Mouse (Mus musculus): Measurements from ENCODE around the gene Ifitm5. TPM values are rescaled to one million over a fixed set of nuclear protein-coding genes. Genes with fewer than 3 reads are reported as not detected.
A peak's percentile ranks its signal among the peaks of the same experiment; 100 is the strongest.
"Not testable (repeated sequence)": the region's sequence is repeated elsewhere in the genome, so short reads cannot be mapped to it uniquely, and the experiment has no call there.

Ifitm5 gene
- polyA plus RNA-seq, 1 experiment from 2014 or later = 1.6 TPM

DNA sequence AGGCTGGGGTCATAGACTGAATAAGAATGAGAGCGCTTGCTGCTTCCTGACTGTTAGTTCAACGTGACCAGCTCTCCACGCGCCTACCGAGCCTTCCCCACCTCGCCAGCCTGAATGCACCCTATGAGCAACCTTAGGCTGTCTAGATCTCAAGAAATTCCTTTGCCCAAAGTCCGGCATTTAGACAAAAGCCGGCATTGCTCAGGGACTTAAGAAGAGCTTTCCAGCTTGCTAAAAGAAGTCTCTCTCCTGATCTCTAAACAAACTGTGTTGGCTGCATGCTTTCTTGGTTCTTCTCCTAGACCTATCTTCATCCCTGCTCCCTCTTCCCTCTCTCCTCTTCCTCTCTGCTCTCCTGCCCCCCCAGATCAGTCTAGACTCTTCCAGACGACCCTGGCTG, 24.8 kb upstream of the Ifitm5 start:
- Histone ChIP-seq H3K36me3 (no peaks in the 10 kb centered on the region), H3K4me3 (no peak overlapping the region), H3K27ac (no peak overlapping the region), H3K4me2 (replicated peaks) (no peak overlapping the region), H3K9me3 (replicated peaks) (no peaks in the 10 kb centered on the region), H3K4me1 (no peaks in the 10 kb centered on the region), H3K9ac (no peak overlapping the region), H3K27me3 (peaks cover 10% of the 10 kb centered on the region)
- ATAC-seq (ENCODE audit: low FRiP score) = no peak
- 15% methylated on average over 9 of the region's 9 CpGs for WGBS

DNA sequence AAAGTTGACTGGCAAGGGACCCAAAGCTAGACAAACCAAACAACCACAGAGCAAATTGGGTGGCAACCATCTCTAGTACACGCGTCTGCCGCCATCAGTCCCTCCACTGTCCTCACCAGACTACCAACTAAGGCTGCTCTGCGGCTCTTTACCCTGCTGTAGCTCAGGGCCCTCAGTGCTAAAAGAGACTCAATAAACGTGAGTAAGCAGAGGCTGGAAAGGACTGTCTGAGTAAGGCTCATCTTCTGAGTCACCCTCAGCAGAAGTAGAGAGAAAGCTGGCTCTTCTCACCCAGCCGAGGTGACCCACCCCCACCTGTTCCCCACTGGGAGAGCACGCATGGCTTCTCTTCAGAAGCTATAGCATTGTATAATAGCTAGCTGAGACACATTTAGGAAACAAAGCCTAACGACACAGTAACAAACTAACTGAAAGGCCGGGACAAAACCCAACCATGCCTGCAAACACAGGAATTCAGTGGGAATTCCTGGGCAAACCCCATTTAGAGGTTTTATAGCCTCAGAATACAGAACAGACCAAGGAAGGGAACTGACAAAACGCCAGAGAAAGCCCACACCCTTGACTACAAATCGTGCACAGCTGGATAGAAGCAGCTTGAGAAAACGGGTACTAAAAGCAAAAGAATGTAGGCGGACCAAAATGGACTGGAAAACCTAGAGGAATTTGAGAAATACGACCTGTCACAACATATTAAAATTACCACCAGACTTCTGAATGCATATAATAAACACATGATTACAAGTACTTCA, 23.5 kb upstream of the Ifitm5 start:
- Histone ChIP-seq H3K4me2 (replicated peaks) (no peak overlapping the region), H3K4me1 (no peaks in the 10 kb centered on the region), H3K9me3 (replicated peaks) (no peaks in the 10 kb centered on the region), H3K27me3 (peaks cover 10% of the 10 kb centered on the region), H3K27ac (no peak overlapping the region), H3K36me3 (no peaks in the 10 kb centered on the region), H3K9ac (no peak overlapping the region), H3K4me3 (no peak overlapping the region)
- 19% methylated on average over 14 of the region's 14 CpGs for WGBS
- no peak for ATAC-seq (ENCODE audit: low FRiP score)

DNA sequence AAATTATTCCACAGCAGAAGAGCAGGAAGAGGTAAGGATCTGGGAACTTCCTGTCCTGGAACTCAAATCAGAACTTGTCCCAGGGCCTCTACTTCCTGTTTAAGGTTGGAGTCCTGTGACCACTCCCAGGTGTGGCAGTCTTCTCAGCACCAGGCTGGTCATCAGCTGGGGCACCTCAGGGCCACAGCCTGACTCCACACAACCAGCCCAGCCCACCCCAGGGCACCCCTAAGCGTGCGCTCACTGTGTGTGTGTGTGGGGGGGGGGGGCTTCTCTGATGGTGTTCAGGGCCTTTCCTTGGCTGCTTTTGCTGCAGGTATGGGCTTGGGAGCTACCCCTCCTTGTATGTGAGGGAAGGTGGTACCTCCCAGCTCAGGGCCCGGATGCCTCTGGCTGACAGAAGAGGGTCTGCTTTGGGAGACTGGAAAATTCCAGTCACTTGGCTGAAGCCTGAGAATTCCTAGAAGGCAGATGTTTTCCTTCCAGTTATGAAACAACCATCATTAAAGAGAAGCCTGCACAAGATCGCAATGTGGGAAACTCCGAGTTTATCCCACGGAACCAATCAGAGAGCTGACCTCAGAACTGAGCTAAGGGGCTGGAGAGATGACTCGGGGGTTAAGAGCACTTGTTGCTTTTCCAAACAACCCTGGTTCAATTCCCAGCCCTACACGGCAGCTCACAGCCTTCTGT, 21.5 kb upstream of the Ifitm5 start:
- Histone ChIP-seq H3K4me1 (peaks cover 4% of the 10 kb centered on the region), H3K4me3 (no peak overlapping the region), H3K9ac (no peak overlapping the region; the same call in 1 of the 2 replicates), H3K36me3 (no peaks in the 10 kb centered on the region), H3K27ac (no peak overlapping the region), H3K9me3 (replicated peaks) (no peaks in the 10 kb centered on the region), H3K27me3 (peaks cover 10% of the 10 kb centered on the region), H3K4me2 (replicated peaks) (no peak overlapping the region)
- no peak for ATAC-seq (ENCODE audit: low FRiP score)
- WGBS = 85% methylated on average over 8 of the region's 8 CpGs

DNA sequence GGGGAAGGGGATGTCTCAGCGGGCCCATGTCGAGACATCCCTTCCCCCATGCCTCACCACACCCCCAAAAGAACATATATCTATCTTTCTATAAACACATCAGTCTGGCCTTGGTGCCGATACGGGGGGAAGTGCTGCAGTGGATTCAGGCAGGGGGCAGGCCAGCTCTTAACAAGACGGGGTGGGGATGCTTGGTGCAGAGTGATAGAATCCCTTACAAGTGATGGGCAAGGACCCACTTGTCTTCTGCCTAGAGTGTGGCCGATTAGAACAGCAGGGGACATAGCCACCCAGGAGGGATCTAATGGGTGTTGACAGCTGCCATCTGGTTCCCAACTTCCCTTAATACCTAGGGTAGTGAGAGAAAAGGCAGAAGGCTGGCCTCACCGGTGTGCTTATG, 20.8 kb upstream of the Ifitm5 start:
- Histone ChIP-seq H3K9me3 (replicated peaks) (no peaks in the 10 kb centered on the region), H3K4me3 (no peak overlapping the region), H3K27me3 (peaks cover 10% of the 10 kb centered on the region), H3K4me2 (replicated peaks) (no peak overlapping the region), H3K36me3 (no peaks in the 10 kb centered on the region), H3K4me1 (peaks cover 4% of the 10 kb centered on the region), H3K9ac (no peak overlapping the region), H3K27ac (no peak overlapping the region)
- ATAC-seq (ENCODE audit: low FRiP score) = no peak
- WGBS = 44% methylated on average over 7 of the region's 7 CpGs

DNA sequence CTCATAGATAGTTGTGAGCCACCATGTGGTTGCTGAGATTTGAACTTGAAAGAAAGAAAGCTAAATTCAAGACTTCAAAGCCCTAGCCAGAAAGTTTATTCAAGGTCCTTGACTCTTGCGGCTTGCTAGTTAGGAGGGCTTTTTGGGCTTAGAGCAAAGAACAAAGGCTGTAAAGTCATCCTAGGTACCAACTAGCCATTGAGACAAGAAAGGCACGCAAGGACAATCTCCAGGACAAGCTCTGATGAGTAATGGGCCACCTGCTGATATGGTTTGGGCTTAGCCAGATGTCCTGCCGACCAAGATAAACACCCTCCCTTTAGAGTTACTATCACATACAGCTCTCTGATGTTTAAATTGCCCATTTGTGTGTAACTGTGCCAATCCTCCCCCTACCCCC, 18.6 kb upstream of the Ifitm5 start:
- not testable (repeated sequence) for H3K4me2 ChIP-seq (replicated peaks); H3K27me3 ChIP-seq; H3K9ac ChIP-seq; H3K9me3 ChIP-seq (replicated peaks); H3K36me3 ChIP-seq; H3K27ac ChIP-seq; H3K4me1 ChIP-seq; ATAC-seq (ENCODE audit: low FRiP score); H3K4me3 ChIP-seq
- WGBS = 23% methylated on average over 3 of the region's 3 CpGs

DNA sequence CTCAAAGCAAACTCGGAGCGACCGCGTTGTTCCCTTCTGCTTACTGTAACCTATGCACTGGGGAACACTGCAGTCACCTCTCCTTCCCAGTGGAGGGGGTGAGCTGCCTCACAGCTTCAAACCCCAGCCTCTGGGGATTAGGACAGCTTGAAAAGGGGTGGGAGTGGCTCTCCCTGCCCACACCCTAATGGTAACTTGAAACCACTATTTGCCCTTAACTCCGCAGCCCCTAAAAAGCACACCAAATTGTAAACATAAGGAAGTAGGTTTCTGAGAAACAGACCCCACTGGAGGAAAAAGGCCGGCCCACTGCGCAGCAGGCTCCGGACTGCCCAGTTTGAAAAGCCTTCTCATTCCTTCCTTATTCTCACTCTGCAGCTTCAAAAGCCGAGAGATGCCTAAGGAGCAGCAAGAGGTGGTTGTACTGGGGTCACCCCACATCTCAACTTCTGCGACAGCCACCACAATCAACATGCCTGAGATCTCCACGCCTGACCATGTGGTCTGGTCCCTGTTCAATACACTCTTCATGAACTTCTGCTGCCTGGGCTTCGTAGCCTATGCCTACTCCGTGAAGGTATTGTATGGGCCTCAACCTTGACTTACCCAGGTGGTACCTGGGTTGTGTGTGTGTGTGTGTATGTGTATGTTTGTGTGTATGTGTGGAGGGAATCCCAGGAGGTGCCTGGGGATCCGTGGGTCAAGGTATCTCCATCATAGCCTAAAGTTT, 17.9 kb upstream of the Ifitm5 start:
- ATAC-seq (ENCODE audit: low FRiP score) = no peak
- Histone ChIP-seq H3K9ac (no peak overlapping the region; the same call in 1 of the 2 replicates), H3K27me3 (0 out of 2 replicates have a peak, but pooled peaks cover 7% of the 10 kb centered on the region), H3K4me2 (replicated peaks) (no peak overlapping the region), H3K4me1 (peaks cover 4% of the 10 kb centered on the region), H3K27ac (no peak overlapping the region), H3K9me3 (replicated peaks) (no peaks in the 10 kb centered on the region), H3K36me3 (no peaks in the 10 kb centered on the region), H3K4me3 (no peak overlapping the region)
- 9% methylated on average over 14 of the region's 14 CpGs for WGBS

DNA sequence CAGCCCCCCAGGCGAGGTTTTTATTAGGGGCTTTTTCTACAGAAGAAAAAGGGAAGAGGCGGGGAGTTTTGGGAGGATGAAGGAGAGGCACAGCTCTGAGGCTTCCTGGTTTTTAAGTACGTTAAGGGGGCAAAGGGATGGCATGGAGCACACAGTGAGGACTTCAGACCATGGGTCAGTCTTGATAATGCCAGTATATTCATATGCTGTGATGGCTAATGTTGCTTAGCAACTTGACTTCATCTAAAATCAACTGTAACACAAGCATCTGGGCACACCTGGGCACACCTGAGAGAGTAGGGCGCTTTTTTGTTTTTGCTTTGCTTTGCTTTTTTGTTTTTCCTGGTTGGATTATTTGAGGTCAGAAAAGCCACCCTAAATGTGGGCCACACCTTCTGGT, 16.8 kb upstream of the Ifitm5 start, which contains the start of gene Ifitm1:
Gene Ifitm1 (plus strand): TSS at position 301 of the 400 bp plus-strand sequence.
- H3K9ac ChIP-seq = no peak within 1 kb of the TSS; the same call in 1 of the 2 replicates
- no peak within 1 kb of the TSS for H3K4me3 ChIP-seq
- H3K4me1 ChIP-seq = peaks cover 4% of the 10 kb centered on the region
- H3K9me3 ChIP-seq (replicated peaks) = no peaks in the 10 kb centered on the region
- no peak for ATAC-seq (ENCODE audit: low FRiP score)
- H3K27ac ChIP-seq = no peak within 1 kb of the TSS
- no peaks in the 10 kb centered on the region for H3K36me3 ChIP-seq
- no peak within 1 kb of the TSS for H3K4me2 ChIP-seq (replicated peaks)
- 0 out of 2 replicates have a peak, but pooled peaks cover 7% of the 10 kb centered on the region for H3K27me3 ChIP-seq
- WGBS = 84% methylated on average over 4 of the region's 4 CpGs

DNA sequence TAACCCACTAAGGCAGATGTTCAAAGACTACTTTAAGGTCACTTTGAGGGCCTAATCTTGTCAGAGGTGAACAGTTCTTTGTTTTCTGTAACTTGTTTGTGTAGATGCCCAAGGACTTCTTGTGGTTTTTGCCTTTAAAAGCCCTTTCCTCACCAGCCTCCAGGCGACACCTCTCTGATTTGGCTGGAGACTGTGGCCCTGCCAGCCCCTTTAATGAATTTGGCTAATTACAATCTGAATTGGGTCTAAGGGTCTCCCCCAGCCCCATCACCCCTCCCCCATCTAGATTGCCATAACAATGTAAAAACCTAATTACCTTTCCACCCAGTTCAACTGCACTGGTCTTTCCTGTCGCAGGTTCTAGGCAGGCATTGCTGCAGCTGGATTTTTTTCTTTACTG, 12.6 kb upstream of the Ifitm5 start:
- peaks cover 9% of the 10 kb centered on the region for H3K4me1 ChIP-seq
- H3K9ac ChIP-seq = no peak overlapping the region
- no peaks in the 10 kb centered on the region for H3K27me3 ChIP-seq
- H3K27ac ChIP-seq = no peak overlapping the region
- no peaks in the 10 kb centered on the region for H3K36me3 ChIP-seq
- H3K9me3 ChIP-seq (replicated peaks) = no peaks in the 10 kb centered on the region
- H3K4me3 ChIP-seq = no peak overlapping the region
- 62% methylated on average over 2 of the region's 2 CpGs for WGBS
- no peak overlapping the region for H3K4me2 ChIP-seq (replicated peaks)
- no peak for ATAC-seq (ENCODE audit: low FRiP score)

DNA sequence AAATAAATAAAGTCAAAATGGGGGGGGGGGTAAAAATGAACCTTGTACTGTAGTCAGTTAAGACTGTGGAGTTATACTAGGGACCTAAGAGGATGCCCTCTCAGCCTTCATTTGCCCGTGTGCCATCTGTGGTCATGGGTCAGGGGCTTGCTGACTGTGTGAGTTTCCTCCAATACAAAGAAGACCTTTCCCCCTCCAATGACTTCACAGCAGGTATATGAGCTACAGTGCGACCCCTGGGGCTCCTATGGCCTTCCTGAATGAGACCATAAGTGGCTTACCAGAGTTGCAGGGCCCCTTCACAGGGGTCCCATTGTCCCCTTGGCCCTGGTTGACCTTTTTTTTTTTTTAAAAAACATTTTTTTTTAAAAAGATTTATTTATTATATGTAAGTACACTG, 11.3 kb upstream of the Ifitm5 start:
- Histone ChIP-seq H3K27me3 (0 out of 2 replicates have a peak, but pooled peaks cover under 1% of the 10 kb centered on the region), H3K4me1 (peaks cover 8% of the 10 kb centered on the region; the same call in 1 of the 2 replicates), H3K27ac (no peak overlapping the region), H3K9ac (no peak overlapping the region), H3K4me2 (replicated peaks) (no peak overlapping the region), H3K4me3 (no peak overlapping the region), H3K9me3 (replicated peaks) (no peaks in the 10 kb centered on the region), H3K36me3 (no peaks in the 10 kb centered on the region)
- WGBS = 50% methylated on average over 2 of the region's 2 CpGs
- no peak for ATAC-seq (ENCODE audit: low FRiP score)

DNA sequence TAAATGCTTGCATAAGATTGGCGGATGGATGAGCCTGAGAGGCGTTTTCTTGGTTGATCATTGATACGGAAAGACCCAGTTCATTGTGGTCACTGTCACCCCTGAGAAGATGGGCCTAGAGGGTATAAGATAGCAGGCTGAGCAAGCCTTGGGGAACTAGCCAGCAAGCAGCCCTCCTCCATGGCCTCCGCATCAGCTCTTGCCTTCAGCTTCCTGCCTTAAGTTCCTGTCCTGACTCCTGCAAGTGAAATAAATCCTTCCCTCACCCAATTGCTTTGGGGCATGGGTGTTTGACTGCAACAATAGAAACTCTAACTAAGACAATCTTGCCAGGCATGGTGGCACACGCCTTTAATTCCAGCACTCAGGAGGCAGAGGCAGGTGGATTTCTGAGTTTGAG, 9.9 kb upstream of the Ifitm5 start:
- 61% methylated on average over 5 of the region's 5 CpGs for WGBS
- Histone ChIP-seq H3K4me2 (replicated peaks) (no peak overlapping the region), H3K27ac (no peak overlapping the region), H3K4me1 (peaks cover 12% of the 10 kb centered on the region), H3K9me3 (replicated peaks) (no peaks in the 10 kb centered on the region), H3K36me3 (no peaks in the 10 kb centered on the region), H3K27me3 (0 out of 2 replicates have a peak, but pooled peaks cover 3% of the 10 kb centered on the region), H3K4me3 (no peak overlapping the region), H3K9ac (no peak overlapping the region)
- ATAC-seq (ENCODE audit: low FRiP score) = no peak

DNA sequence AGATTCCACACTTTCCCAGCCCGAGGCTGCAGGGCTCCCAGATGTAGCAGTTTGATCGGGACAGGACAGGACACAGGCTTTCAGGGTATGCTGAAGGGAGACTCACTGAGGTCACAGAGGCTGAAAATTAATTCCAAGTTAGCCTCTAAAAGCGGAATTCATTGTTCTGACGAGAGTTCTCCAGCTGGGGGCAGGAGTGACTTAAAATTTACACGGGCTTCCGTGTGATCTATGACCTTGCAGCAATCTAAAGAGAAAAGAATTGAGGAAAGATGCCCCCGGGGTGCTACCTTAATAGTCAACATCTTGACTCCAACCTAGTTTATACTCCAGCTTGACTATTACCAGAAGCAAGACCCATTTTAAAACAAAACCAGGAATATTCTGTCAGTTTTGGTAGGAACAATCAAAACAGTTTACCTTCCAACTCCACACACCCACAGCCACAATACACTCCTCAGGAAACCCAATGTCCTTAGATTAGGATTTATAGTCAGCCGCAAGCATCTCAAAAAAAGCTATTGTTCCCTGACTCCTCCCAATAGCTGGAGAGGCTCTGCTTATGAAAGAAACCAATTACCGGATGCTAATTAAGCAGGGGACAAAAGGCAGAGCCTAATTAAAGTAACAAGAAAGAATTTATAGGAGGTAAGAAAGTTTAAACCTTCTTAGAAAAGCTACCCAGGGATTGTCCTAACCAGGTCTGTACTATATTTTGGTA, 9.2 kb upstream of the Ifitm5 start:
- no peaks in the 10 kb centered on the region for H3K36me3 ChIP-seq
- no peak overlapping the region for H3K4me3 ChIP-seq
- H3K27ac ChIP-seq = no peak overlapping the region
- H3K4me2 ChIP-seq (replicated peaks) = no peak overlapping the region
- ATAC-seq (ENCODE audit: low FRiP score) = no peak
- 0 out of 2 replicates have a peak, but pooled peaks cover 3% of the 10 kb centered on the region for H3K27me3 ChIP-seq
- 7% methylated on average over 9 of the region's 9 CpGs for WGBS
- H3K9me3 ChIP-seq (replicated peaks) = no peaks in the 10 kb centered on the region
- H3K9ac ChIP-seq = no peak overlapping the region
- H3K4me1 ChIP-seq = peaks cover 18% of the 10 kb centered on the region

DNA sequence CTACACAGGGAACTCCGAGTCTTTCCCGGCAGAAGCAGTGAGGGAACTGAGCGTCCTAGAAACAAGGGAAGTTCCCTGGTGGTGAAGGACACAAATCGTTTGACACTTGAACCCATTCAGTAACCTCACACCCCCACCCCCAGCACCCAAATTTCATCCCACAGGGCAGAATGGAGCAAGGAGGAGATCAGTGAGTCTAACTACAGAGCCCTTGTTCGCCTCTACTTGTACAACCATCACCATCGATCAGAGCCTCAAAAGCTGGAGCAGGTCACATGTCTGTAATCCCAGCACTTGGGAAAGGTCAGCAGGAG, 6.4 kb upstream of the Ifitm5 start:
- no peak for ATAC-seq (ENCODE audit: low FRiP score)
- Histone ChIP-seq H3K27me3 (0 out of 2 replicates have a peak, but pooled peaks cover 3% of the 10 kb centered on the region), H3K4me3 (no peak overlapping the region), H3K9ac (no peak overlapping the region), H3K4me1 (peaks cover 24% of the 10 kb centered on the region), H3K27ac (no peak overlapping the region), H3K9me3 (replicated peaks) (no peaks in the 10 kb centered on the region), H3K4me2 (replicated peaks) (peak overlapping the region; percentile 60; the same call in 1 of the 2 replicates), H3K36me3 (no peaks in the 10 kb centered on the region)
- 56% methylated on average over 6 of the region's 6 CpGs for WGBS

Data from hindbrain, embryonic 12.5 days (tissue).